Mouse (Mus musculus) cerebellum, adult 11-12 months (tissue): ENCODE measurements around the gene Pced1b.
"Not testable (repeated sequence)": the region's sequence is repeated elsewhere in the genome, so short reads cannot be mapped to it uniquely, and the experiment has no call there.

ENCODE experiments used
- DNase-seq: peaks from one replicate; pipeline ENCODE4 v3.0.0; 2022

Pced1b gene

DNA sequence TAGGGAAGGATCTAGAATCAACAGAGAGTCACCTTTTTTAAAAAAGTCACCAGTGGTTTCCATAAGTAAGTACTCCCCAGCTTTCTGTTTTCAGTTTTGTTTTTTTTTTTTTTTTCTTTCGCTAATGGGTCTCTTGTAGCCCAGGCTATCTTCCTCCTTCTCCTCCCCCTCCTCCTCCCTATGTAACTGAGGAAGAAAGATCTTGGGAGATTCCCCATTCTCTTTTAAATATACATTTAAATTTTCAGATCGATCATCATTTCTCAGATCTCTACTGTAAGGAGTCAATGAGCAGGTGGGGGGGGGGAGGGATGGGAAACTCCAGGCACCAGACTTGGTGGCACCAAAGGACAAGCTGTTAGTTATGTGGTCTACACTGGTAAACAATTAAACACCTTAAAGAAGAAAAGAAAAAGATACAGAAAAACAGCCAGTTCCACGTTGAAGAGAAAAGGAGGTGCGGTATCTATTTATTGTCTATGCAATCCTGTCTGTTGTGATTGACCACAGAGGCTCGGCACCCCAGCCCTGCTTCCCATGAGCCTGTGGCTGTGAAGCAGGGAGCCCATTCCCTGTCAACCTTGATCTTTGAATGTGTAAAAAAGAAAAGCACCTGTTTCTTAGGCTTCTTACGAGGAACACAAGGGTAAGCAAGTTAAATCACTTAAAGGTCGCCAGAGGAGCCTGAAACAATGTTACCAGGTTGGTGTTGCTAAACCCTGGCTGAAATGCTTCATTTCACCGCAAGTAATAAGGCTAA lies 127.4 kb downstream of the Pced1b start:
- no peak for DNase-seq

DNA sequence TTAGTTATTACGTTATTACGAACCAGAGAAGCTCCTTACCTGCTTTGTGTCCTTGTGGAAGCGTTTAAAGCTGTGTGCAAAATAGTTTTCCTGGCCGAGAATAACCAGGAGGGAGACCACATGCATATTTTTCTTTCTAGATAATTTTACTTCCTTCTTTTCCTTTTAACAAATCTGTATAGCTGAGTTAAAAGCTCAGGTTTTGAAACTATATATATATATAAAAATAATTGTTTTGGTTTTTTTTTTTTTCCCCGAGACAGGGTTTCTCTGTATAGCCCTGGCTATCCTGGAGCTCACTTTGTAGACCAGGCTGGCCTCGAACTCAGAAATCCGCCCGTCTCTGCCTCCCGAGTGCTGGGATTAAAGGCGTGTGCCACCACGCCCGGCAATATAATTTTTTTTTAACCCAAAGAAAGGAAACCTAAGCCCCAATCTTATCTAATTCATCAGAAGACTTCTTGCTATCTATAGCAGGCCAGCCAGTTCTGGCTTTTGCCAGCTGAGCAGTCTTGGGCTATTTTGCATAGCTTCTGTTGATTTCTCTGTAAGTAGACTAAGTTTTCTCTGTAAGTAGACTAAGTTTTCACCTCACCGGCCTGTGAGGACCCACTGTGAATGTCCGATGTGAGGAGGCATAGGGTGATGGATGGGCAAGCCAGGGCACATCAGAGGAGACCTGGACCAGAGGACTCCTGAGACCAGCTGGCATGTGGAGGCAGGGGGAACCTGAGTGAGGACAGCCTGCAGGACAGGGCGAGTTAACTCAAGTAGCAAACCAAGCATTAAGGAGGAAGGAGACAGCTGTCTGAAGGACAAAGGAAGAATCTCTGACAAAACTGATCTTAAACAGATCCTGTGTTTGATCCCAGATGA lies 128.2 kb downstream of the Pced1b start:
- DNase-seq: no peak

DNA sequence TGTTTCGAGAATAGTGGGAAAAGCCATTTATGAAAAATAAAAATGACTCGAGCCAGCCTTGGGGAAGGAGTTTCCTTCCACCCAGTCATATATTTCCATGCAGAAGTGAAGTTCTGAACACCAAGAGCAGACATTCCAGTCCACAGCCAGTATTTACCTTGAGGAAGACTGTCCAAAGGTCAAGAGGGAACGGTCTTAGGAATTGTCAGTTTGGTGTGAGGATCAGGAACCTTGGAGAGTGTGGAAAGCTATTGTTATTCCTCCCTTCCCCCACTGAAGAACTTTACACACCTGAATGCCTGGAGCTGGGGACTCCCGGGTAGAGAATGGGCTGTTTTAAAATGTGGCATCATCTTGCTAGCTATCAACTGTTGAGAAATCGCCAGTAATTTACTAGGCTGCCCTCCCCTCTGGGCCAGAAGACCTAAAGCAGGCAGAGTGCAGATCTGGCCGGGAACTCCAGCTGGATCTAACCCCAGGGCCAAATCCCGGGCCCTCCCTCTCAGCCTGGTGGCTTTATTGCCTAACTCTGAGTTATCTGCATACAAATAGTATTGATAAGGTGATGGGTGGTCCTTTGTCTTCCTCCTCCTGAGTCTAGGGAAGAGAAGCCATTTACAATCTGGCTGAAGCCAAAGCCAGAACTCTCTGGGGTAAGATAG lies 129.3 kb downstream of the Pced1b start:
- DNase-seq: no peak

DNA sequence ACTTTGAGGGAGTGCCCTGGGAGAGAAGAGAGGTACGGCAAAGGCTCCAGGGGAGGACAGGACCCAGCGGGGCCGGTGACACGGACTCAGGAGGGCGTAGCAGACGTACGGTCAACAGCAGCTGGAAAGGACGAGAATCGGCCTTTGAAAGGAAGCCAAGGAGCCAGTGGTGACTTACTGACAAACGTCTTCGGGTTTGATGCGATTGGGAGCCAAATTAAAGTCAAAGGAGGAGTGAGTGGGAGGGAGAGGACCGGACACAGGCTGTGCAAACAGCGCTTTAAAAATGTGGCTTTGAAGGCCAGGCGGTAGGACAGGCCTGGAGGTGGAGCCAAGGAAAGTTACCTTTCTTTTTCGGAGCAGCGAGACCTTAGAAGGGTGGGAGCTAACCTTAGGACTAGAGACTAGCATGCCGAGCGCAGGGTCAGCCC lies 129.9 kb downstream of the Pced1b start:
- no peak for DNase-seq

DNA sequence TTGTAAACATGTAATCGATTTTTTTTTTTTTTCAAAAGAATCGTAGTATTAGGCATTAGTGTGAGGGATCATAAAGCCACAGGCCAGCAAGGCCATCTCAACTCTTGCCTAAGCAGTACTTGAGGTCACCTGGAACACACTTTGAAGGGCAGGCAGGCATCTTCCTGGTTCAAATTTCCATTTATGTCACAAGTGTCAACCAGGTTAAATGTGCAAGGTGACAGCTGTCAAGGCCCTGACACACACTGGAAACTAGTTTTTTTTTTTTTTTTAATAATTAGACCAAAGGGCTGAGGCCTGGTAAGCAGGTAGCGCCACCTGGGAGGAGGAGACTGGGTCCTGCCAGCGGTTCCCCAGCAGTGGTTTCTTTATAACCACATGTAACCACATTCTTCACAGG lies 131.2 kb downstream of the Pced1b start:
- DNase-seq: no peak

DNA sequence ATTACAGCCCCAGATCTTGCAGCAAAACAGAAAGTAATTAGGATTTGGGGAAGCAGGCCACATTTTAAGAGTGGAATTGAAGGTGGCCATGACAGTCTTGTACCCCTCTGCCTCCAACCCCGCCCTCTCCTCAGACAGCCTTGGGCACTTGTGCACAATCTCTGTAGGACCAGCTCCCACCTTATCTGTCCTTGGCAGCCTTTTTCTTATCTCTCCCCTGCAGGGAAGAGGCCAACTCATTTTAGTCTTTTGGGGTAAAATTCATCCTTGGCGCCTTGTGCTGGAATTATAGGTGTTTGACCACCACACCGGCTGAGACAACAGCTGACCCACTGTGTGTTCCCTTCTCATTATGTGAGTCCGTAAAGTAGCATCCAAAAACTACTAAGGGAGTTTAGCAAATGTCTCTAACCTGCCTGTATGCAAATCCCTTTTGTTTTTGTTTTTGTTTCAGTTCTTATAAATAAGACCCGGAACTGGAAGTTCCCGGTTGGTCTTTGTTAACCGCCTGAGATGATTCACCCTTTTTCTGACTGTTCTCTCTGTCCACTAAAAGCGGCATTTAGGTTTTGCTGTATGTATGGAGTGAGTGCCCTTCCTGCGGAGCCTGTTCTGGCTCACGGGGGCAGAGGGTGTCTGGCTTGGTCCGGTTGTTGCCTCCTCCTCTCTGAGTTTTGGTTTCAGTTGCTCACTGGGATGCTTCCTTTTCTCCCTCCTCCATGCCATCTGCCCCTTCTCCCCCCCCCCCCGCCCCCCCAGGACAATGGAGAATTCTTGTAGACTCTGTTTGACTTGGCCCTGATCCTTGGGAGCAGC lies 132.8 kb downstream of the Pced1b start:
- DNase-seq: no peak

DNA sequence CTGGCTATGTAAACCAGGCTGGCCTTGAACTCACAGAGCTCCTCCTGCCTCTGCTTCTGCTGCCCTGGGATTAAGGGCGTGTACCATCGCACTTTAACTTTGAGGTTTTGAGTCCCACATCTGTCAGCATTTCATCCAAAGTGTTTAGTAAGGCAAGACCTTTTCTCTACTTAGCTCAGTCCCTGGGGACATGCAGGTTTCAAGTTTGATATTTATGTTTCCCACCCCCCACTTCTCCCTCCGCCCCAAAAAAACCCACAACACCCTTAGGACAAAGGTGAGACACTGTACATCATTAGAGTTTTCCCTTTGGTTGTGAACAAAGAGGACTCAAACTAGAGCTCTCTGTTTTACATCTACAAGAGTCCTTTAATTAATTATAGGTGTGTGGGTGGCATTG lies 135.7 kb downstream of the Pced1b start:
- no peak for DNase-seq

DNA sequence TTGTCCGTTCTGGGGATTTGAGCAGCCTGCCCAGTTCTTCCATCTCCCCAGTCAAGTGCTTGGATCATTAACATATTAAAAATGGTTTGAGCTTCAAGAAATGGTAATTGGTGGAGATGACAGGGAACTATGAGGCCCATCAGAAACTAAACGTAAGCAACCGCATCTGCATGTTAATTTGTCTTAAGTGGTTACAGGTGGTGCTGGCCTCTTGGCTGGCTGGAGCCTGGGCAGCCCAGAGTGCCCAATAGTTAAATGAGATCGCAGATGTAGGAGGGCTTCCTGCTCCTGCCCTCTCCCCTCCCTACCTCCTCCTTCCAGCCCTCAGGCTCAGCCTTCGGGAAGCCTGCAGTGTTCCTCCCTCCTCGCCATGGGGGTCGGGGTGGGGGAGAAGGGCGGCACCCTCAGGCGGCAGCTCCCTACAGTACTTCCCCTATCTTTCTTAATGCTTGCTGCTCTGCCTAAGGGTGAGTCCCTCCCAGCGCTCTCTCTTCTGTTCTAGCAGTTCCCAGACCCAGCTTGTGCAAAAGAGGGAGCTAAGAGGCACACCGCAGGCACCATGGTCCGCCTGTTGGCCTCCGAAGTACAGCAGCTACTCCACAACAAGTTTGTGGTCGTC lies 136.7 kb downstream of the Pced1b start:
- no peak for DNase-seq

DNA sequence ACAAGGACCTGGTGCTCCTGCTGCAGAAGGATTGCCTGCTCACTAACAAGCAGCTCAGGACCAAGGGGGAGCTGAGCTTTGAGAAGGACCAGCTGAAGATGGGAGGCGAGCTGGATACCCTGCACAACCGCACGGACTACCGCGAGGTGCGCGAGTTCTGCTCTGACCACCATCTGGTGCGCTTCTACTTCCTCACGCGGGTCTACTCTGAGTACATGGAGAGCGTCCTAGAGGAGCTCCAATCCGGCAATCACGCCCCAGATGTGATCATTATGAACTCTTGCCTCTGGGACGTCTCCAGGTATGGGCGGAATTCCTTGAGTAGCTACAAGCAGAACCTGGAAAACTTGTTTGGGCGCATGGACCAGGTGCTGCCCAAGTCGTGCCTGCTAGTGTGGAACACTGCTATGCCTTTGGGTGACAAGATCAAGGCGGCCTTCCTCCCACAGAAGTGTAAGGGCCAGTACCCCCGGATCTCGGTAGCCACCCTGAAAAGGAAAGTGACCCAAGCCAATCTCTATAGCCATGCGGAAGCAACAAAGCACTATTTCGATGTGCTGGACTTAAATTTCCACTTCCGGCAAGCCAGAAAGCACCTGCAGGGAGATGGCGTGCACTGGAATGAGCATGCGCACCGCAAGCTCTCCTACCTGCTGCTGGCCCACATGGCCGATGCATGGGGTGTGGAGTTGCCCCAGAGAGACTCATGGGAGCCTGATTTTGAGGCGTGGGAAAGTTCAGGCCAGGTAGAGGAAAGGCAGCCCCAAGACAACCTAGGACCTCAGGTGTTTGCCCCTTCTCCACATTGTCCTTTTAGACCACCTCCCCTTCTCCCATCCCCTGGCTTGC lies 137.5 kb downstream of the Pced1b start:
- DNase-seq: no peak

DNA sequence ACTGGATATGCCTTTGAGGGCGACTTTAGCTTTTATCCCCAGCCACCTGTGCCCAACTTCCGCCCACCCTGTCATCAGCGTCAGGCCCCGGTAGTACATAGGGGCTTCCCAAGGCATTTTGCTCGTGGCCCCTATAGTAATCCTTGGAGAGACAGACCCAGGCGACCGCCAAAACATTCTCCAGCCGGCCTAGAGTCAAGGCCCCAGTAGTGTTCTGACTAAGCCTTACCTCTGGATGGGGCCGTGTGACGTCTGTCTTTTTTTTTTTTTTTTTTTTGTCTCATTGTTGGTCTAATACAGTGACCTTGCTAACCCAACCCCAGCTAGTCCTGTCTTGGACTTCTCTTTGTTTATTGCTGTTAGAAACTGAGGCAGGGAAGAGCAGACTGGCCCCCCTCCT lies 138.3 kb downstream of the Pced1b start:
- DNase-seq: not testable (repeated sequence)

DNA sequence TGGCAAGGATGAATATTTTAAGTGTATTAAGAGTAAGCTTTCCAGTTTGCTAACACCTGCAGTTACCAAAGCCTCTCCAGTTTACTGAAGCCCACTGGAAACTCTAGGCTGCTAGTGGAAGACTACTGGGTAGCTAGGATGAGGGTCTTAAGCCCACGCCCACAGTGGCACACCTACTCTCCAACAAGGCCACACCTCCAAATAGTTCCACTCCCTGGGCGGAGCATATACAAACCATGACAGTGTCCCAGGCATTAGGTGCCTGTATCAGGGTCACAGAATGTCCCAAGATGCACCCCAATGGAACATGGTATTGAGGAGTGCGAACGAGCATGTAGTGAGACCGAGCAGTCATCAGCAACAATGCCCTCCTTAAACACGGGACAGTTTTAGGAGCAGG lies 140.9 kb downstream of the Pced1b start:
- no peak for DNase-seq

DNA sequence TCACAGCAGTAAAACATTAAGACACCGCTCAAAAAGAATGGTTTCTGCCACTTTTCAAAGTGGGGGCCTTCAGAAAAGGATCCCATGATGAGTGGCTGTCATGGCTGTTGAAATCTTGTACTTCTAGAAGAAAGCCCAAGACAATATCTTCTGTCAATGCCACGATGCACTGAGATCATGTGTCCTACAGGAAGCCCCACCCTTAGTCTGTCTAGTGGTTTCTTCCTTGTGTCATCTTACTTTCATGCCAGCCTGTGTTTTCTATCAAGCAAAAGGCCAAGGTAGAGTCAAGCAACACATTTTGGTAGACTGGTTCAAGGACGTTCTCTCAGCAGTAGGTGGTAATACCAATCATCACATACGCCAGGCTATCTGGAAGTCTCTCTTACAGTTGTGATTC lies 142.7 kb downstream of the Pced1b start:
- DNase-seq: no peak

DNA sequence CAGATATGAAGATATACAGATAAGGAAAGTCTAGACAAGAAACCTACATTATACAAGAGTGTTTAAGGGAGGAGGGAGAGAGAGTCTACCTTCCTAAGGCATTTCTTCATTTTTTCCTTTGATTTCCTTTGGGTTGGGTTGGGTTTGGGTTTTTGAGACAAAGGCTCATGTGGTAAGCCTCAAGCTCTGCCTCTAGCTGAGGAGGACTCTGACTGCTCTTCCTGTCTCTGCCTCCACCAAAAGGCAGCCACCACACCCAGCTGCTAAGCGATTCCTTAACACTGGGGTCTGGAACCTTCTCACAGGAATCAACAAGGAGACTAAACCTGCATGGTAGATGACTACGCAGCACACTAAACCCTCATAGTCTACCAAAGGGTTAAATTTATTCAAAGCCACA lies 143.9 kb downstream of the Pced1b start:
- no peak for DNase-seq

DNA sequence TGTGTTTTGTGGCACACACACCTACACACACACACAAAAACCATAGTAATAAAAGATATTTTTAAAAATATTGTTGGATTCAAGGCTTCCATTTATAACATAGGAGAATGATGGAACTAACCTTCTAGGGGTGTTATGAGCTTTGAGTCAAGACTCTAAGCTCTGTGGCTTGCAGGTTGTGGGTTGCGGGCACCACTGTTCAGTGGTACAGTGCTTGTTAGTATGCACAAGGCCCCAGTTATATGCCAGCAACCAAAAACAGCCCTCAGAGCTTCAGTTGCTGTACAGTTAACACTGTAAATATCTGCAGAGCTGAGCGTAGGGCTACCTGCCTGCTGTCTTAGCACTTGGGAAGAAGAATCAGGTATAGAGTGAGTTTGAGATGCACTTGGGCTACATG lies 144.5 kb downstream of the Pced1b start:
- no peak for DNase-seq

DNA sequence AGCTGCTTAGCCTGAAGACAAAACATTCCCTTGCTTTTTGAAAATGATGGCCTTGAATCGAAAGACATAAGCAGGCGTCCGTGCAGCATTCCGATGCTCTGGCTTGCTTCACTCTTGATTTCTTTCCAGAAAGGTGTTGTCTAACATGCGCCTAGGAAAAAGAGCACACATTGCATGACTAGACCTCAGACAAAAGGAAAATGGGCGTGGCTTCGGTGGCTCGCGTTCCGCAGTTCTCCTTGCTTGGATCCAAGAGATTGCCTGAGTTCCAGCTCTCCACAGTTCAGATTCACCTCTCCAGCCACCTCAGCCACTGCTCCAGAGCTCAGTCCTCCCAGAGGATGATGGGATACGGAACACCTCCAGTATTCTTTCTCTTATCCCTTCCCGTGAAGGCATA lies 147.7 kb downstream of the Pced1b start:
- DNase-seq: no peak

DNA sequence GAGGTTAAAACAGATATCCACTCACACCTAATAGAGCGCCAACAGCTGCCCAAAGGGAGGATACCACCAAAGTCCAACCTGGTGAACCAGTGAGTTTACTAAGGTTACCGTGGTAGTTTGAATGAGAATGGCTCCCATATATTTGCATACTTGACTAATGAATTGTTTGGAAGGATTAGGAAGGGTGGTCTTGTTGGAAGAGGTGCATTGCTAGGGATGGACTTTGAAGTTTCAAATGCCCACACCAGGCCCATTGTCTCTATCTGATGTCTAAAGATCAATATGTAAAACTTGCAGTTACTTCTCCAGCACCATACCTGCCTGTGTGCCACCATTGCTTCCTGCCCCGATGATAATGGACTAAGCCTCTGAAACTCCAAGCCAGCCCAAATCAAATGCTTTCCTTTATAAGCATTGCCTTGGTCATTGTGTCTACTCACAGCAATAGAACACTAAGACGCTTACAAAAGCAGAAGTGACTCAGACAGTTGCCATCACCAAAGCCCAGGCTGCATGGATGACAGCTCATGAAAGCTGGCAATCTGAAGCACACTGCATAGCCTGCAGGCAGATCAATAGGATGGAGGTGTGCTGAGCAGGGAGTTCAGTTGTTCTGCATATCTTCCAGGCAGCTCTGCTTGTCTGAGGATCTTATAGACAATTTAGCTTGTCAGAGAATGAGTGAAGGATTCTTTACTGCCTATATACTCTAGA lies 149.8 kb downstream of the Pced1b start:
- no peak for DNase-seq

DNA sequence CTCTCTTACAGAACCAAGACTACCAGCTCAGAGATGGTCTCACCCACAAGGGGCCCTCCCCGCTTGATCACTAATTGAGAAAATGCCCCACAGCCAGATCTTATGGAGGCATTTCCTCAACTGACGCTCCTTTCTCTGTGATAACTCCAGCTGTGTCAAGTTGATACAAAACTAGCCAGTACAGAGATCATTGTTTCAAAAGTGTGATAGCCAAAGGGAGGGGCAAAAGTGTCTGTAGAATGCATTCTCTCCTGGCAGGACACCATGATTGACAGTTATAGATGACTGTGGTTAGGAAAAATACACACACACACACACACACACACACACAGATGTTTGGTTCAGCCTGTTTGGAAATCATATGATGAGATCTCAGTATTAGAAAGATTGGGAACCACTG lies 150.9 kb downstream of the Pced1b start:
- DNase-seq: no peak

DNA sequence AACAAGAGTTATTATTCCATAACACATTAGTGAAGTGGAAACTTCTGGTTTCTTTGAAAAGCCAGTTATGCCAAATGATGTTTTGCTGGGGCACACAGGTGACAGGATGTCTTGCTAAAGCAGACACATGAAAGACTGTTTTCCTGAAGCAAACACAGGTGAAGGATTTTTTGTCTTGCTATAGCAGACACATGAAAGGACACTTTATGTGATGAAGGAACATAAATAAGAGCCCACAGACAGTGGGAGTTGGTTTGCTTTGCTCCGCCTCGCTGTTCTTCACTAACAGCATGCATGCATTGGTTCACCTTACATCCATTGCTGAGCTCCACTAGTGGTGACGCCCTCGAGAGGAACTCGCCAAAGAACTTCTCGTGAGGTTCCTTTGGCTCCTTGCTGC lies 154.0 kb downstream of the Pced1b start:
- DNase-seq: no peak

DNA sequence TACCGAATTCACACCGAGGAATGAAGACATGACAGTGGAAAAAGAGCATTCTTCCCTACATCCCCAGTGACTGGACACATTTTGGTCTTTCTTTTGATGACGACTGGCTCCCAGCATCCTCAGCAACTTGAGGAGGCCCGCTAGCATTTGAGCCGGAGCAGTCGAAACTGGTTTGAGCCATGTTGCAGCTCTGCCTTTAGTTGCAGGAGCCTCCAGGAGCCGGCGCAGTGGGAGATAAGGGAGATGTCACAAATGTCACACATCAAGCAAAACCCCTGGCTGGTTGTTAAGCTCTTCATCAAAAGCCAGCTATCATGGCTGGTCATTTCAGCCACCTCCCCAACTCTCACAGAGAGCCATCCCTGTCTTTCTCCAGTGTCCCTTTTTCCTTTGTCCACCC lies 157.6 kb downstream of the Pced1b start:
- DNase-seq: no peak

DNA sequence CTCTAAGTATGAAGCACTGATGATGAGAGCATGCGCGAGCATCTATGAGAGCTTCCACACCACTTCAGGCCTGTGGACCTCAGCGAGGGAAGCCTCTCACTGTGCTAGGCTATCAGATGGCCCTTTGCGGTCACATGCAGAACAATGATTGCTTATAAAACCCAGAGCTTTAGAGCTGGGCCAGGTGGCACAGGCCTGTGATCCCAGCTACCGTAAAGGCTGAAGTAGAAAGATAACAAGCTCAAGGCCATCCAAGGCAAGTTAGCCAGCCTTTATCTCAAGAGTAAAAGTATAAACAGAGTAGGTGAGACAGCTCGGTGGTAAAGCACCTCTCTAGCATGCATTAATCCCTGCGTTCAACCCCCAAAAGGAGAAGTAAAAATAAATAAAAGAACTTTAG lies 158.1 kb downstream of the Pced1b start:
- DNase-seq: no peak

DNA sequence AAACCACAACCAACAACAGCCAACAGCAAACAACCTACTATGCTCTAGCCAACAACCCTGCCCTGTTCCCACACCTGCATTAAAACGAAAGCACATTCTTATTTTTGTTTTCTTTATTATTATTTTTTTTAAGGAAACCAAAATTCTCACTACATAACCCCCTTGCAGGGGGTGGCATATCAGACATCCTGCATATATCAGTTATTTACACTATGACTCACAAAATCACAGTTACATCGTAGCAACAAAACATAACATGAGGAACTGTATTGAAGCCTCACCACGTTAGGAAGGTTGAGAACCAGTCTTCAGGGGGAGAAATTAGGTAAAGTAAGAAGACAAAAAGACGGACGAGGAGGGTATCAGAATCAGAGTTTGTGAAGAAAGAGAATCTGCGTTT lies 159.2 kb downstream of the Pced1b start:
- no peak for DNase-seq
